Mouse (Mus musculus) embryonic facial prominence, embryonic 12.5 days (tissue): ENCODE measurements around the gene Rhoq. TPM values are rescaled to one million over a fixed set of nuclear protein-coding genes. Genes with fewer than 3 reads are reported as not detected.

Source experiments
- ATAC-seq: fragments of 200-750 bp; cut with Nextera tagmentation; 2 replicates; pipeline ENCODE4 v1.8.0; 2017; ENCODE audit not compliant: insufficient number of reproducible peaks, insufficient read depth, low FRiP score, low TSS enrichment
- H3K27ac ChIP-seq: fragments of 300-500 bp; sonication (generic); 2 replicates; pipeline ENCODE4 v1.5.1; 2016; ENCODE audit warnings: mild to moderate bottlenecking
- H3K27me3 ChIP-seq: fragments of 300-500 bp; sonication (generic); 2 replicates; pipeline ENCODE4 v1.6.1; 2016; ENCODE audit warnings: mild to moderate bottlenecking, moderate library complexity
- H3K36me3 ChIP-seq: fragments of 300-500 bp; sonication (generic); 2 replicates; pipeline ENCODE4 v1.6.1; 2016; ENCODE audit warnings: mild to moderate bottlenecking
- H3K4me1 ChIP-seq: fragments of 300-500 bp; sonication (generic); 2 replicates; pipeline ENCODE4 v1.6.1; 2016
- H3K4me2 ChIP-seq: fragments of 300-500 bp; sonication (generic); replicated peaks from 2 replicates; pipeline ENCODE4 v1.6.1; 2016; ENCODE audit warnings: mild to moderate bottlenecking, moderate library complexity
- H3K4me3 ChIP-seq: fragments of 300-500 bp; sonication (generic); 2 replicates; pipeline ENCODE4 v1.5.1; 2016; ENCODE audit warnings: mild to moderate bottlenecking
- H3K9ac ChIP-seq: fragments of 300-500 bp; sonication (generic); 2 replicates; pipeline ENCODE4 v1.6.1; 2016; ENCODE audit warnings: mild to moderate bottlenecking, moderate library complexity
- H3K9me3 ChIP-seq: fragments of 300-500 bp; sonication (generic); 2 replicates; pipeline ENCODE4 v1.6.1; 2016; ENCODE audit warnings: mild to moderate bottlenecking, moderate library complexity
- WGBS: fragments of 180-500 bp; shearing (Covaris S2); methylation state at CpG from one replicate; pipeline ENCODE4 v1.1.7; 2016; 5-methylcytosine and 5-hydroxymethylcytosine counted together
- polyA plus RNA-seq: library from polyadenylated mRNA; unstranded; fragments of >200 nt; fragmentation: Nextera tagmentation; extraction: Ambion mirVana; gene quantifications from 2 replicates; pipeline ENCODE4 v1.2.1, GENCODE M21; 2016

Gene Rhoq
- polyA plus RNA-seq, 1 experiment from 2014 or later: 30.0 TPM

GRCm38 (mm10) chr17:86938683-86939082 lies 24.2 kb upstream of the Rhoq start:
- no peak overlapping the region for H3K4me3 ChIP-seq

GRCm38 (mm10) chr17:86942112-86942511 lies 20.8 kb upstream of the Rhoq start:
- Histone ChIP-seq H3K36me3 (no peaks in the 10 kb centered on the region), H3K4me1 (peaks cover 5% of the 10 kb centered on the region; the same call in 1 of the 2 replicates), H3K4me3 (no peak overlapping the region), H3K27ac (no peak overlapping the region), H3K9me3 (no peaks in the 10 kb centered on the region), H3K27me3 (no peaks in the 10 kb centered on the region), H3K9ac (no peak overlapping the region), H3K4me2 (no peak overlapping the region)
- WGBS: 68% methylated on average over 6 of the region's 6 CpGs
- no peak for ATAC-seq

More at GRCm38 (mm10) chr17:86938683-86939082, 24.2 kb upstream of the Rhoq start:
- no peaks in the 10 kb centered on the region for H3K36me3 ChIP-seq
- H3K27me3 ChIP-seq: no peaks in the 10 kb centered on the region
- no peak overlapping the region for H3K4me2 ChIP-seq
- H3K27ac ChIP-seq: no peak overlapping the region
- H3K9me3 ChIP-seq: no peaks in the 10 kb centered on the region
- no peak for ATAC-seq
- no peak overlapping the region for H3K9ac ChIP-seq
- WGBS: 43% methylated on average over 7 of the region's 7 CpGs
- H3K4me1 ChIP-seq: peaks cover 7% of the 10 kb centered on the region; the same call in 1 of the 2 replicates

- H3K36me3 ChIP-seq: no peaks in the 10 kb centered on the region
- H3K9ac ChIP-seq: no peak overlapping the region
- H3K4me2 ChIP-seq: no peak overlapping the region
- H3K27me3 ChIP-seq: no peaks in the 10 kb centered on the region
- no peak overlapping the region for H3K4me3 ChIP-seq
- H3K27ac ChIP-seq: no peak overlapping the region
- H3K4me1 ChIP-seq: peaks cover under 1% of the 10 kb centered on the region; the same call in 1 of the 2 replicates
- ATAC-seq: no peak
- no peaks in the 10 kb centered on the region for H3K9me3 ChIP-seq
- 87% methylated on average over 6 of the region's 6 CpGs for WGBS
Observed at GRCm38 (mm10) chr17:86943158-86943557, 19.7 kb upstream of the Rhoq start.

- 50% methylated on average over 4 of the region's 4 CpGs for WGBS
- no peaks in the 10 kb centered on the region for H3K36me3 ChIP-seq
Observed at GRCm38 (mm10) chr17:86946078-86946477, 16.8 kb upstream of the Rhoq start.

GRCm38 (mm10) chr17:86947840-86948796 lies 14.8 kb upstream of the Rhoq start, which contains the start of gene Atp6v1e2:
Atp6v1e2 (minus strand) TSS chr17:86947897.
- peak; percentile 58; the same call in 1 of the 2 replicates for ATAC-seq
- H3K9me3 ChIP-seq: no peaks in the 10 kb centered on the region
- H3K4me1 ChIP-seq: peaks cover 6% of the 10 kb centered on the region; the same call in 1 of the 2 replicates
- no peak within 1 kb of the TSS for H3K9ac ChIP-seq
- no peak within 1 kb of the TSS for H3K4me3 ChIP-seq
- H3K36me3 ChIP-seq: no peaks in the 10 kb centered on the region
- H3K27ac ChIP-seq: no peak within 1 kb of the TSS; the same call in 1 of the 2 replicates
- 71% methylated on average over 28 of the region's 28 CpGs for WGBS
- no peaks in the 10 kb centered on the region for H3K27me3 ChIP-seq
- H3K4me2 ChIP-seq: no peak within 1 kb of the TSS

More at GRCm38 (mm10) chr17:86946078-86946477, 16.8 kb upstream of the Rhoq start:
- Histone ChIP-seq H3K4me2 (no peak overlapping the region), H3K27ac (no peak overlapping the region), H3K9me3 (no peaks in the 10 kb centered on the region), H3K4me1 (peaks cover 3% of the 10 kb centered on the region; the same call in 1 of the 2 replicates), H3K4me3 (no peak overlapping the region), H3K27me3 (no peaks in the 10 kb centered on the region), H3K9ac (no peak overlapping the region)
- ATAC-seq: no peak

- Histone ChIP-seq H3K4me3 (no peak overlapping the region), H3K4me1 (peaks cover 6% of the 10 kb centered on the region; the same call in 1 of the 2 replicates), H3K27me3 (no peaks in the 10 kb centered on the region), H3K36me3 (no peaks in the 10 kb centered on the region), H3K4me2 (no peak overlapping the region), H3K9me3 (no peaks in the 10 kb centered on the region), H3K9ac (no peak overlapping the region), H3K27ac (no peak overlapping the region; the same call in 1 of the 2 replicates)
- WGBS: 72% methylated on average over 6 of the region's 6 CpGs
- ATAC-seq: no peak
Observed at GRCm38 (mm10) chr17:86948801-86949200, 14.1 kb upstream of the Rhoq start.

- no peak overlapping the region for H3K27ac ChIP-seq
- no peak overlapping the region for H3K9ac ChIP-seq
- no peak overlapping the region for H3K4me3 ChIP-seq
- H3K36me3 ChIP-seq: no peaks in the 10 kb centered on the region
- no peaks in the 10 kb centered on the region for H3K27me3 ChIP-seq
- no peak for ATAC-seq
- 89% methylated on average over 5 of the region's 5 CpGs for WGBS
- H3K9me3 ChIP-seq: no peaks in the 10 kb centered on the region
- H3K4me2 ChIP-seq: no peak overlapping the region
- H3K4me1 ChIP-seq: peaks cover 20% of the 10 kb centered on the region
Observed at GRCm38 (mm10) chr17:86957239-86957638, 5.6 kb upstream of the Rhoq start.

GRCm38 (mm10) chr17:86957968-86958367 lies 4.9 kb upstream of the Rhoq start:
- Histone ChIP-seq H3K27ac (no peak overlapping the region), H3K9ac (no peak overlapping the region), H3K4me1 (peaks cover 20% of the 10 kb centered on the region), H3K4me2 (no peak overlapping the region), H3K9me3 (no peaks in the 10 kb centered on the region), H3K36me3 (no peaks in the 10 kb centered on the region), H3K27me3 (no peaks in the 10 kb centered on the region), H3K4me3 (no peak overlapping the region)
- ATAC-seq: no peak
- WGBS: 87% methylated on average over 14 of the region's 14 CpGs

GRCm38 (mm10) chr17:86961301-86961841 lies 1.5 kb upstream of the Rhoq start:
- peak overlapping the region; percentile 84; the same call in 1 of the 2 replicates for H3K4me3 ChIP-seq
- no peaks in the 10 kb centered on the region for H3K27me3 ChIP-seq
- H3K36me3 ChIP-seq: no peaks in the 10 kb centered on the region
- no peaks in the 10 kb centered on the region for H3K9me3 ChIP-seq
- ATAC-seq: no peak
- H3K27ac ChIP-seq: peak overlapping the region; percentile 95; the same call in 1 of the 2 replicates
- H3K4me2 ChIP-seq: peak overlapping the region; percentile 88; the same call in 1 of the 2 replicates
- H3K9ac ChIP-seq: no peak overlapping the region
- 54% methylated on average over 8 of the region's 8 CpGs for WGBS
- H3K4me1 ChIP-seq: peaks cover 37% of the 10 kb centered on the region

GRCm38 (mm10) chr17:86962297-86962893 lies 487 bp upstream of the Rhoq start:
- Histone ChIP-seq H3K36me3 (no peaks in the 10 kb centered on the region), H3K27ac (peak overlapping the region; percentile 95), H3K4me1 (peaks cover 39% of the 10 kb centered on the region), H3K4me2 (peak overlapping the region; percentile 88), H3K9me3 (no peaks in the 10 kb centered on the region), H3K4me3 (peak overlapping the region; percentile 84), H3K27me3 (no peaks in the 10 kb centered on the region), H3K9ac (peak overlapping the region; percentile 90)
- under 1% methylated on average over 24 of the region's 24 CpGs for whole genome bisulfite sequencing
- ATAC-seq: peak; percentile 42; the same call in 1 of the 2 replicates

GRCm38 (mm10) chr17:86963586-86963902 lies 662 bp downstream of the Rhoq start:
- peak overlapping the region; percentile 84 for H3K4me3 ChIP-seq
- peaks cover 44% of the 10 kb centered on the region for H3K4me1 ChIP-seq
- peak; percentile 13 for ATAC-seq

More at GRCm38 (mm10) chr17:86963586-86963902, 662 bp downstream of the Rhoq start:
- no peaks in the 10 kb centered on the region for H3K36me3 ChIP-seq
- peak overlapping the region; percentile 88 for H3K4me2 ChIP-seq
- H3K27me3 ChIP-seq: no peaks in the 10 kb centered on the region
- H3K9me3 ChIP-seq: no peaks in the 10 kb centered on the region
- H3K27ac ChIP-seq: peak overlapping the region; percentile 95
- WGBS: 1% methylated on average over 23 of the region's 26 CpGs
- H3K9ac ChIP-seq: peak overlapping the region; percentile 90
